Mouse (Mus musculus): ENCODE measurements at regions not wholly inside any gene's neighbourhood (a gene's known extent, or its start where the extent isn't known, plus 50 kb on each side); places are given as distances from the start of the nearest gene placed in this dataset.

GRCm38 (mm10) chr12:26130811-26131210 is 284.2 kb downstream of the Rnf144a start:
- no peak for TF ChIP-seq CTCF (IDR thresholded peaks at IDR 0.05; ENCODE audit: borderline replicate concordance, extremely low read depth, insufficient read depth, insufficient read length)
- TF ChIP-seq POLR2A (IDR thresholded peaks at IDR 0.05; ENCODE audit: borderline replicate concordance, extremely low read depth, insufficient read depth, insufficient read length, poor library complexity, severe bottlenecking): no peak
